Comparison of ENCODE assay signal across 8 mouse cellular contexts in the genomic region with DNA sequence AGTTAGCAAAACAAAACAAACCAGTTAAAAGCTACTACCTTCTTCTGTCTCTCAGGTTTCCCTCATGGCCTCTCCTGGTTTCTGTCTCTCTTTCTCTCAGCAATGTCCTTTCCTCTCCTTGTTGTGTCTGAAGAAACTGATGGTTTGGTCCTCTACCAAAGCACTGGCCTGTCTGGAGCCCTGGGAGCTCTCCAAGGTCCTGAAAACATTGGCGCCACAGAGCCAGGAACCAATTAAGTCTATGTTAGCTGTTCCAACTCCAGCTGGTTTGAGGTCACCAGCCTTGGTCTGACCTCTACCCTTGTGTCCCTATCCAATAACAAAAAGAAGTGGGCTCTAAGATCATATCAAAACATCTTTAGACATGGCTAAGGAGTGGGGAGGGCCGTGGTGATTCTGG. TPM values are rescaled to one million over a fixed set of nuclear protein-coding genes. Genes with fewer than 3 reads are reported as not detected.
DNase-seq lines count a peak whose midpoint lies in the region; ATAC-seq and TF ChIP-seq lines count a peak whose summit lies in the region.

No protein-coding gene starts in this region.

- no peaks in the 10 kb centered on the region for H3K9me3 ChIP-seq in embryonic facial prominence, embryonic 15.5 days (replicated peaks)
- H3K9me3 ChIP-seq in lung, embryonic 14.5 days (ENCODE audit: low read depth, low read length) = no peaks in the 10 kb centered on the region

- peak overlapping the region; percentile 62 for H3K4me3 ChIP-seq in left cerebral cortex, adult 2 months
- no peak overlapping the region for H3K4me3 ChIP-seq in embryonic facial prominence, embryonic 15.5 days (replicated peaks)
- H3K4me3 ChIP-seq in lung, embryonic 14.5 days (ENCODE audit: low read depth, low read length) = no peak overlapping the region

- peak overlapping the region; percentile 61 for H3K27ac ChIP-seq in left cerebral cortex, adult 2 months
- H3K27ac ChIP-seq in embryonic facial prominence, embryonic 15.5 days (replicated peaks) = no peak overlapping the region
- H3K27ac ChIP-seq in lung, embryonic 14.5 days (ENCODE audit: low read depth) = no peak overlapping the region

- H3K9ac ChIP-seq in embryonic facial prominence, embryonic 15.5 days = no peak overlapping the region
- H3K9ac ChIP-seq in lung, embryonic 14.5 days = no peak overlapping the region

- intact Hi-C loops in left cerebral cortex, adult 2 months (cut with DNase I) = loop anchor here (5.0 kb wide), 1 partner anchor 72 kb away; no protein-coding TSS in a partner anchor
- intact Hi-C loops in left cerebral cortex, postnatal 36 days (cut with DNase I) = no loop called here

- no peak for TF ChIP-seq CTCF in left cerebral cortex, adult 2 months (IDR thresholded peaks at IDR 0.05)
- no peak for TF ChIP-seq CTCF in lung, embryonic 14.5 days (IDR thresholded peaks at IDR 0.05; ENCODE audit: low read depth)

- DNase-seq in left cerebral cortex, adult 2 months (ENCODE audit: extremely low spot score in 1 of 2, low spot score in 2 of 2) = peak in 1 of 2 experiments; percentile 29
- no peak for DNase-seq in left cerebral cortex, postnatal 36 days (ENCODE audit: low spot score in 2 of 2)
- peak; percentile 47 for DNase-seq in brain, adult 2 months (ENCODE audit: low read depth, low spot score)
- DNase-seq in induced T-regulatory cell, adult 2 months (ENCODE audit: low read depth) = peak; percentile 22
- DNase-seq in lung, embryonic 14.5 days = peak; percentile 92
- peak; percentile 71 for DNase-seq in ovary, postnatal 14 days (ENCODE audit: low spot score)
- DNase-seq in frontal cortex, postnatal 25 days (ENCODE audit: low spot score in 2 of 2) = no peak

- no peaks in the 10 kb centered on the region for H3K36me3 ChIP-seq in embryonic facial prominence, embryonic 15.5 days
- H3K36me3 ChIP-seq in lung, embryonic 14.5 days (ENCODE audit: insufficient read depth) = no peaks in the 10 kb centered on the region

- H3K4me2 ChIP-seq in embryonic facial prominence, embryonic 15.5 days (replicated peaks) = peak overlapping the region; percentile 80; the same call in 1 of the 2 replicates
- no peak overlapping the region for H3K4me2 ChIP-seq in lung, embryonic 14.5 days

- WGBS in embryonic facial prominence, embryonic 15.5 days = 6% methylated on average over 2 of the region's 2 CpGs
- WGBS in lung, embryonic 14.5 days = 10% methylated on average over 2 of the region's 2 CpGs

- ATAC-seq in embryonic facial prominence, embryonic 15.5 days (ENCODE audit: insufficient number of reproducible peaks, low FRiP score, low TSS enrichment, low read depth) = no peak; the same call in 1 of the 2 replicates
- ATAC-seq in lung, embryonic 14.5 days (ENCODE audit: insufficient read depth) = peak; percentile 56; the same call in 1 of the 2 replicates

- H3K4me1 ChIP-seq in embryonic facial prominence, embryonic 15.5 days = peaks cover 7% of the 10 kb centered on the region
- 0 out of 2 replicates have a peak, but pooled peaks cover 2% of the 10 kb centered on the region for H3K4me1 ChIP-seq in lung, embryonic 14.5 days (ENCODE audit: insufficient read depth)

- no peaks in the 10 kb centered on the region for H3K27me3 ChIP-seq in embryonic facial prominence, embryonic 15.5 days
- H3K27me3 ChIP-seq in lung, embryonic 14.5 days (ENCODE audit: insufficient read depth, low read length) = no peaks in the 10 kb centered on the region

RNA-seq across cellular contexts. Expression of a gene that starts 1.3 kb away (rescaled TPM):
- 100 to 1,000 TPM; 488 to 509 TPM for total RNA-seq in left cerebral cortex, adult 2 months (2021)
- total RNA-seq in left cerebral cortex, postnatal 36 days (2021) = 100 to 1,000 TPM; 442 to 571 TPM
- 1.2 and 1.6 TPM in 2 replicates for polyA plus RNA-seq in embryonic facial prominence, embryonic 15.5 days (2015; fragmentation: Nextera tagmentation; extraction: Ambion mirVana)
- polyA plus RNA-seq in lung, embryonic 14.5 days (2014; fragmentation: Nextera tagmentation; extraction: Ambion mirVana) = 0.24 and 0.46 TPM in 2 replicates

Comparison
In these comparisons a context has a peak if more than half of its experiments do, and no peak if none do; other contexts are left out.
1. DNase-seq: peak in brain, adult 2 months (single experiment), induced T-regulatory cell, adult 2 months (single experiment), lung, embryonic 14.5 days (single experiment) and ovary, postnatal 14 days (single experiment); none in left cerebral cortex, postnatal 36 days (0 of 2) and frontal cortex, postnatal 25 days (0 of 2).